Mouse (Mus musculus) heart, embryonic 16.5 days (tissue): ENCODE results near the gene Hmgn1. TPM values are rescaled to one million over a fixed set of nuclear protein-coding genes. Genes with fewer than 3 reads are reported as not detected.
"Not testable (repeated sequence)": the region's sequence is repeated elsewhere in the genome, so short reads cannot be mapped to it uniquely, and the experiment has no call there.

Experiments
- ATAC-seq: fragments of 200-750 bp; cut with Nextera tagmentation; replicated peaks from 2 replicates; pipeline ENCODE4 v1.8.0; 2017; ENCODE audit warnings: moderate number of reproducible peaks; ENCODE audit not compliant: insufficient read depth, low FRiP score; ENCODE audit errors: extremely low read depth
- H3K27ac ChIP-seq: fragments of 300-500 bp; sonication (generic); 2 replicates; pipeline ENCODE4 v1.5.1; 2014; ENCODE audit warnings: mild to moderate bottlenecking, low read length, control low read depth, moderate library complexity
- H3K27me3 ChIP-seq: fragments of 300-500 bp; sonication (generic); 2 replicates; pipeline ENCODE4 v1.6.1; 2014; ENCODE audit warnings: low read length, mixed read lengths; ENCODE audit not compliant: control insufficient read depth, insufficient read depth
- H3K36me3 ChIP-seq: fragments of 300-500 bp; sonication (generic); 2 replicates; pipeline ENCODE4 v1.6.1; 2014; ENCODE audit not compliant: control insufficient read depth, insufficient read depth
- H3K4me1 ChIP-seq: fragments of 300-500 bp; sonication (generic); 2 replicates; pipeline ENCODE4 v1.6.1; 2014; ENCODE audit warnings: low read length, mixed read lengths; ENCODE audit not compliant: control insufficient read depth, insufficient read depth
- H3K4me2 ChIP-seq: fragments of 300-500 bp; sonication (generic); 2 replicates; pipeline ENCODE4 v1.6.1; 2014; ENCODE audit warnings: low read depth, mild to moderate bottlenecking, control low read depth, low read length
- H3K4me3 ChIP-seq: fragments of 300-500 bp; sonication (generic); 2 replicates; pipeline ENCODE4 v1.5.1; 2014; ENCODE audit warnings: mild to moderate bottlenecking, control low read depth, low read length
- H3K9ac ChIP-seq: fragments of 300-500 bp; sonication (generic); 2 replicates; pipeline ENCODE4 v1.6.1; 2014; ENCODE audit warnings: low read length, control low read depth
- H3K9me3 ChIP-seq: fragments of 300-500 bp; sonication (generic); replicated peaks from 2 replicates; pipeline ENCODE4 v1.6.1; 2016; ENCODE audit warnings: low read length; ENCODE audit not compliant: control insufficient read depth
- WGBS: fragments of 180-500 bp; shearing (Covaris S2); extraction: QIAGEN DNeasy Blood & Tissue Kit; methylation state at CpG from one replicate; pipeline ENCODE4 v1.1.7; 2014; 5-methylcytosine and 5-hydroxymethylcytosine counted together
- polyA plus RNA-seq: library from polyadenylated mRNA; unstranded; fragments of >200 nt; fragmentation: Nextera tagmentation; extraction: Ambion mirVana; gene quantifications from 2 replicates; pipeline ENCODE4 v1.2.1, GENCODE M21; 2015

Gene Hmgn1
- polyA plus RNA-seq, 1 experiment from 2014 or later = 264 TPM

DNA sequence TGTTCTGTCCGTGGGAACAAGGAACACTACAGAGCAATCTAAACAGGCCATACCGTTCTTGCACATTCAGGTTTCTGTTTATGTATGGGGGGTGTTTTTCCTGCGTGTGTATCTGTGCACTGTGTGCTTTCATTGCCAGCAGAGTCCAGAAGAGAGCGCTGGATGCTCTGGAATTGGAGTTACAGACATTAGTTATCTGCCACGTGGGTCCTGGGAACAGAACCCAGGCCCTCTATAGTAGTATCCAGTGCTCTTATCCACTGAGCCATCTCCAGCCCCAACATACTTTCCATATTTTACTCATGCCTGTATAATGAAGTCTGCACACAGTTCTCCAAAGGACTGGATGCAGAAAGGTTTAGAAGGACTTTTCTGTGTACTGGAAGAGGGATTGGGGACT lies 18.3 kb upstream of the Hmgn1 start:
- H3K4me1 ChIP-seq = peaks cover 25% of the 10 kb centered on the region
- H3K9me3 ChIP-seq = no peaks in the 10 kb centered on the region
- H3K9ac ChIP-seq = peak overlapping the region; percentile 81
- H3K4me3 ChIP-seq = peak overlapping the region; percentile 78
- H3K27me3 ChIP-seq = no peaks in the 10 kb centered on the region
- H3K36me3 ChIP-seq = no peaks in the 10 kb centered on the region
- peak overlapping the region; percentile 87 for H3K4me2 ChIP-seq
- ATAC-seq = peak; percentile 10
- 1% methylated on average over 5 of the region's 5 CpGs for WGBS
- peak overlapping the region; percentile 36 for H3K27ac ChIP-seq

DNA sequence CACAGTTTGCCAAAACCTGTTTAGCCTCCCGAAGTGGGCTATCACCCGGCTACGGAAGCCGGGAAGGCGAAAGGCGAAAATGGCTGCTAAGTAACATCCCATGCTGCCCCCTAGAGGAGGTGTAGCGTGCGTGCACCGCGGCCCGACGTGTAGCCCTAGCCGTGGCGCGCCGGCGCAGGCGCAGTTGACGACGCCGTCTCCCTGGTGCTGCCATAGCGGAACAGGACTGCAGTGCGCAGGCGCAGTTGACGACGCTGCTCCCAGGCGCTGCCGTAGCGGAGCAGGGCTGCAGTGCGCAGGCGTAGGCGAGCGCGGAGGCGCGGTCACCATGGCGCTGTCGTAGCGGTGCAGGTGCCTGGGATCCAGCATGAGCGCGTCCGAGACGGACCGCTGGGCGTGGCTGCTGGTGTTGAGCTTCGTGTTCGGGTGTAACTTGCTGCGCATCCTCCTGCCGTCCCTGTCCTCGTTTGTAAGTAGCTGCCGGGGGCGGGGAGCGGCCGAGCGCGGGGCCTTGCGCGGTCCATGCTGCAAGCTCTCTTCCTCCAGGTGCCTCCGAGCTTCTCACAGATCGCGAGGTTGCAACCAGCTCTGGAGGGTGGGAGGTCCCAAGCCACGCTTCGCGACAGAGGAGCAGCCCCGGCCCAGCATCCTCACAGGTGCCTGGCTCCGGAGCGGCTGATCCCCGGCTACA lies 17.7 kb upstream of the Hmgn1 start, which contains the start of gene Wrb:
Gene Wrb (plus strand): TSS at position 298 of the 691 bp plus-strand sequence.
- under 1% methylated on average over 68 of the region's 68 CpGs for WGBS
- H3K36me3 ChIP-seq = no peaks in the 10 kb centered on the region
- H3K4me3 ChIP-seq = peak within 1 kb of the TSS; percentile 78
- H3K27ac ChIP-seq = peak within 1 kb of the TSS; percentile 36
- peak within 1 kb of the TSS; percentile 81 for H3K9ac ChIP-seq
- peaks cover 23% of the 10 kb centered on the region for H3K4me1 ChIP-seq
- H3K4me2 ChIP-seq = peak within 1 kb of the TSS; percentile 87
- H3K27me3 ChIP-seq = no peaks in the 10 kb centered on the region
- ATAC-seq = peak; percentile 94
- H3K9me3 ChIP-seq = no peaks in the 10 kb centered on the region

- Histone ChIP-seq H3K4me3 (peak overlapping the region; percentile 78; the same call in 1 of the 2 replicates), H3K4me1 (peaks cover 20% of the 10 kb centered on the region)
- not testable (repeated sequence) for H3K4me2 ChIP-seq, H3K9ac ChIP-seq, H3K27ac ChIP-seq, H3K36me3 ChIP-seq, H3K9me3 ChIP-seq, H3K27me3 ChIP-seq
- ATAC-seq = peak; percentile 21; the same call in 1 of the 2 replicates
- 21% methylated on average over 6 of the region's 6 CpGs for WGBS
These were observed 17.2 kb upstream of the Hmgn1 start for GRCm38 (mm10) chr16:96144748-96145109.

DNA sequence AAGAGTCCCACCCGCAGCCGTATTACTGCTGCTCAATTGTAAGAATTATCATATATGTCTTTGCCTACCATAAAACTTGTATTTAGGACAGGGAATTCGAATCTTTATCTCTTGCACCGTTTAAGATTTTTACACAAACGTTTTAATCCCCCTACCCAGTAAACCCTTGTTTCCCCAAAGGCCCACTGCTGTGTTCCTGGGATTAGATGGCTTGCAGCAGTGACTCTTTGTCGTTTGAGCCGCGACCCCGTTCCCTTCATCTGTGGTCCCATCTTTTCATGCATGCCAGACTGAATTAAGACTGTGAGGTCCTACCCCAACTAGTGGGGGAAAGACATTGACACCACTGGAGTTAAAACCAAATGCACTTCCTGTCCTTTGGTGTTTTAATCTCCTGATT lies 937 bp upstream of the Hmgn1 start:
- Histone ChIP-seq H3K9me3 (no peaks in the 10 kb centered on the region), H3K4me1 (peaks cover 23% of the 10 kb centered on the region), H3K27ac (peak overlapping the region; percentile 98), H3K36me3 (peaks cover 24% of the 10 kb centered on the region), H3K27me3 (no peaks in the 10 kb centered on the region), H3K4me2 (peak overlapping the region; percentile 77), H3K4me3 (peak overlapping the region; percentile 83), H3K9ac (peak overlapping the region; percentile 88)
- no peak for ATAC-seq
- 3% methylated on average over 9 of the region's 9 CpGs for WGBS

- Histone ChIP-seq H3K4me3 (peak overlapping the region; percentile 83), H3K9ac (peak overlapping the region; percentile 98), H3K4me1 (peaks cover 23% of the 10 kb centered on the region), H3K9me3 (no peaks in the 10 kb centered on the region), H3K36me3 (peaks cover 35% of the 10 kb centered on the region), H3K4me2 (peak overlapping the region; percentile 77), H3K27me3 (no peaks in the 10 kb centered on the region), H3K27ac (peak overlapping the region; percentile 97)
- peak; percentile 28 for ATAC-seq
- under 1% methylated on average over 42 of the region's 52 CpGs for WGBS
These were observed 257 bp downstream of the Hmgn1 start for GRCm38 (mm10) chr16:96127288-96127656.

- Histone ChIP-seq H3K27me3 (no peaks in the 10 kb centered on the region), H3K9me3 (no peaks in the 10 kb centered on the region), H3K4me1 (peaks cover 23% of the 10 kb centered on the region), H3K36me3 (peaks cover 37% of the 10 kb centered on the region), H3K9ac (peak overlapping the region; percentile 98), H3K4me2 (peak overlapping the region; percentile 77), H3K4me3 (peak overlapping the region; percentile 83), H3K27ac (peak overlapping the region; percentile 97)
- WGBS = 2% methylated on average over 19 of the region's 19 CpGs
- ATAC-seq = no peak
These were observed 801 bp downstream of the Hmgn1 start for GRCm38 (mm10) chr16:96126684-96127171.

GRCm38 (mm10) chr16:96120022-96120623 lies 7.4 kb downstream of the Hmgn1 start:
- no peak for ATAC-seq

DNA sequence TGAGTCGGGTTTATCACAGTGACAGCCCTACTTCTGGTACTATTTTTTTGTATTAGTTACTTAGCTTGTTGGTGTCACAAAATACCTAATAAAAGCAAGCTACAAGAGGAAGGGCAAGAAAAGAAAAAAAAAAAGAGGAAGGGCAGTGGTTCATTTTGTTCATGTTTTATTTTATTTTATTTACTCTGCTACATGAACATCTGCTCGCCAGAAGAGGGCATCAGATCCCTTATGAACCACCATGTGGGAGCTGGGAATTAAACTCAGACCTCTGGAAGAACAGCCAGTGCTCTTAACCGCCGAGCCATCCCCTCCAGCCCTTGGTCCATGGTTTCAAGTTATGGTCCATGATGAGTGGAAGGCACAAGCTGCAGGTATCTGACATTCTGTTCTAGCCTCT lies 12.8 kb downstream of the Hmgn1 start:
- no peaks in the 10 kb centered on the region for H3K27me3 ChIP-seq
- H3K9me3 ChIP-seq = no peaks in the 10 kb centered on the region
- H3K4me1 ChIP-seq = peaks cover 2% of the 10 kb centered on the region; the same call in 1 of the 2 replicates
- no peak for ATAC-seq
- 52% methylated on average over 4 of the region's 4 CpGs for WGBS
- H3K4me2 ChIP-seq = no peak overlapping the region
- no peak overlapping the region for H3K4me3 ChIP-seq
- no peak overlapping the region for H3K27ac ChIP-seq
- no peaks in the 10 kb centered on the region for H3K36me3 ChIP-seq
- H3K9ac ChIP-seq = no peak overlapping the region

More at GRCm38 (mm10) chr16:96120022-96120623, 7.4 kb downstream of the Hmgn1 start:
- H3K27ac ChIP-seq = no peak overlapping the region
- 68% methylated on average over 4 of the region's 4 CpGs for WGBS
- H3K9me3 ChIP-seq = no peaks in the 10 kb centered on the region
- no peak overlapping the region for H3K4me3 ChIP-seq
- peaks cover 34% of the 10 kb centered on the region for H3K36me3 ChIP-seq
- H3K4me1 ChIP-seq = peaks cover 3% of the 10 kb centered on the region
- no peak overlapping the region for H3K9ac ChIP-seq
- no peaks in the 10 kb centered on the region for H3K27me3 ChIP-seq
- H3K4me2 ChIP-seq = no peak overlapping the region

- Histone ChIP-seq H3K27me3 (no peaks in the 10 kb centered on the region), H3K9me3 (no peaks in the 10 kb centered on the region), H3K4me2 (no peak overlapping the region), H3K27ac (no peak overlapping the region), H3K4me3 (no peak overlapping the region), H3K36me3 (no peaks in the 10 kb centered on the region), H3K4me1 (peaks cover 2% of the 10 kb centered on the region; the same call in 1 of the 2 replicates), H3K9ac (no peak overlapping the region)
- ATAC-seq = no peak
- WGBS = 39% methylated on average over 2 of the region's 2 CpGs
These were observed 14.8 kb downstream of the Hmgn1 start for GRCm38 (mm10) chr16:96112769-96113168.
